Mouse (Mus musculus) kidney, embryonic 16.5 days (tissue): ENCODE measurements around the gene Ctnnal1. TPM values are rescaled to one million over a fixed set of nuclear protein-coding genes. Genes with fewer than 3 reads are reported as not detected.
A peak's percentile ranks its signal among the peaks of the same experiment; 100 is the strongest.

ENCODE experiments used
- ATAC-seq: fragments of 200-750 bp; cut with Nextera tagmentation; 2 replicates; pipeline ENCODE4 v1.8.0; 2017; ENCODE audit warnings: moderate TSS enrichment; ENCODE audit not compliant: low FRiP score, low TSS enrichment
- H3K27ac ChIP-seq: fragments of 300-500 bp; sonication (generic); 2 replicates; pipeline ENCODE4 v1.5.1; 2014; ENCODE audit warnings: low read length
- H3K27me3 ChIP-seq: fragments of 300-500 bp; sonication (generic); 2 replicates; pipeline ENCODE4 v1.6.1; 2014; ENCODE audit warnings: low read length, control low read depth, mixed read lengths; ENCODE audit not compliant: insufficient read depth
- H3K36me3 ChIP-seq: fragments of 300-500 bp; sonication (generic); 2 replicates; pipeline ENCODE4 v1.6.1; 2014; ENCODE audit warnings: low read length, control low read depth, mixed read lengths; ENCODE audit not compliant: insufficient read depth
- H3K4me1 ChIP-seq: fragments of 300-500 bp; sonication (generic); 2 replicates; pipeline ENCODE4 v1.6.1; 2014; ENCODE audit warnings: low read length, control low read depth, mixed read lengths; ENCODE audit not compliant: insufficient read depth
- H3K4me2 ChIP-seq: fragments of 300-500 bp; sonication (generic); replicated peaks from 2 replicates; pipeline ENCODE4 v1.6.1; 2014; ENCODE audit warnings: low read depth, low read length
- H3K4me3 ChIP-seq: fragments of 300-500 bp; sonication (generic); 2 replicates; pipeline ENCODE4 v1.5.1; 2014; ENCODE audit warnings: mild to moderate bottlenecking, low read length
- H3K9ac ChIP-seq: fragments of 300-500 bp; sonication (generic); replicated peaks from 2 replicates; pipeline ENCODE4 v1.6.1; 2014; ENCODE audit warnings: low read length
- H3K9me3 ChIP-seq: fragments of 300-500 bp; sonication (generic); 2 replicates; pipeline ENCODE4 v1.6.1; 2016; ENCODE audit warnings: low read length, control low read depth
- WGBS: fragments of 180-500 bp; shearing (Covaris S2); extraction: QIAGEN DNeasy Blood & Tissue Kit; methylation state at CpG from one replicate; pipeline ENCODE4 v1.1.7; 2014; 5-methylcytosine and 5-hydroxymethylcytosine counted together
- microRNA counts: library from miRNA; unstranded; fragments of <30 nt; microRNA quantifications from one replicate; lab custom pipeline; 2016
- microRNA-seq: library from miRNA; unstranded; fragments of <30 nt; microRNA quantifications from one replicate; pipeline ENCODE4, GENCODE M21; 2016
- polyA plus RNA-seq: library from polyadenylated mRNA; unstranded; fragments of >200 nt; fragmentation: Nextera tagmentation; extraction: Ambion mirVana; gene quantifications from 2 replicates; pipeline ENCODE4 v1.2.1, GENCODE M21; 2015

Gene Ctnnal1
- polyA plus RNA-seq, 1 experiment from 2014 or later = 39.7 TPM

GRCm38 (mm10) chr4:56768913-56769312, 96.1 kb downstream of the Ctnnal1 start:
- Histone ChIP-seq H3K27ac (no peak overlapping the region), H3K9ac (no peak overlapping the region), H3K4me3 (no peak overlapping the region), H3K4me1 (no peaks in the 10 kb centered on the region), H3K27me3 (no peaks in the 10 kb centered on the region), H3K4me2 (no peak overlapping the region), H3K9me3 (no peaks in the 10 kb centered on the region), H3K36me3 (peaks cover 88% of the 10 kb centered on the region)
- no peak for ATAC-seq
- 93% methylated on average over 7 of the region's 7 CpGs for WGBS

GRCm38 (mm10) chr4:56767861-56768284, 97.1 kb downstream of the Ctnnal1 start:
- 75% methylated on average over 5 of the region's 5 CpGs for WGBS
- H3K9ac ChIP-seq = no peak overlapping the region
- H3K36me3 ChIP-seq = peaks cover 79% of the 10 kb centered on the region
- no peaks in the 10 kb centered on the region for H3K27me3 ChIP-seq
- no peak overlapping the region for H3K4me2 ChIP-seq
- no peaks in the 10 kb centered on the region for H3K9me3 ChIP-seq
- no peak overlapping the region for H3K4me3 ChIP-seq
- ATAC-seq = no peak
- H3K4me1 ChIP-seq = no peaks in the 10 kb centered on the region
- H3K27ac ChIP-seq = no peak overlapping the region

MicroRNAs within 50 kb of the gene (microRNA counts, 519-probe panel; counts per million panel counts)
- microRNA mmu-miR-32 (lab: Ali Mortazavi, UCI) = 3,641 counts per million, percentile 84 among the panel's probes with 10 or more counts

Small RNA genes lying within 50 kb of the gene (microRNA-seq; reads per million reads assigned to microRNA genes)
- gene Mir32 = 255 reads per million, percentile 67 among the genes with 10 or more reads in this experiment

Other genes starting within 250 kb of the Ctnnal1 start
- gene Gm26657, start 125.1 kb downstream of the Ctnnal1 start, polyA plus RNA-seq = not detected in 2 replicates
- not detected in 2 replicates for gene Actl7b, start 123.7 kb downstream of the Ctnnal1 start, polyA plus RNA-seq
- gene Actl7a, start 121.8 kb downstream of the Ctnnal1 start, polyA plus RNA-seq = not detected in 2 replicates
- gene Elp1, start 62.9 kb downstream of the Ctnnal1 start, polyA plus RNA-seq = 44.2 and 50.6 TPM in 2 replicates
- gene Fam206a, start 62.8 kb downstream of the Ctnnal1 start, polyA plus RNA-seq = 17.9 and 20.6 TPM in 2 replicates
- 9.1 and 9.6 TPM in 2 replicates for gene Tmem245, start 82.2 kb upstream of the Ctnnal1 start, polyA plus RNA-seq
- 0.30 and 0.55 TPM in 2 replicates for gene Frrs1l, start 125.2 kb upstream of the Ctnnal1 start, polyA plus RNA-seq